Mouse (Mus musculus) urinary bladder, postnatal 0 days (tissue): Measurements from ENCODE around the gene Ispd. TPM values are rescaled to one million over a fixed set of nuclear protein-coding genes. Genes with fewer than 3 reads are reported as not detected.

ENCODE experiments used
- polyA plus RNA-seq: library from polyadenylated mRNA; unstranded; fragments of >200 nt; fragmentation: Nextera tagmentation; extraction: Ambion mirVana; gene quantifications from 2 replicates; pipeline ENCODE4 v1.2.1, GENCODE M21; 2015

Ispd gene
- 9.0 and 9.9 TPM in 2 replicates for polyA plus RNA-seq

GRCm38 (mm10) chr12:36381441-36382340 is at the start of gene Ispd, which contains the start of gene D630036H23Rik:
Ispd (plus strand) TSS chr12:36381450.
D630036H23Rik (minus strand) TSS chr12:36382181.

Other genes with a start within 250 kb of the Ispd start
- 33.4 and 36.4 TPM in 2 replicates for gene Ankmy2, start 224.3 kb upstream of the Ispd start, polyA plus RNA-seq
- 140 and 169 TPM in 2 replicates for gene Bzw2, start 223.4 kb upstream of the Ispd start, polyA plus RNA-seq
- gene Lrrc72, start 128.1 kb upstream of the Ispd start, polyA plus RNA-seq: not detected in 2 replicates
- 20.6 and 29.3 TPM in 2 replicates for gene Sostdc1, start 67.3 kb upstream of the Ispd start, polyA plus RNA-seq
- gene D630036H23Rik, start 731 bp downstream of the Ispd start, polyA plus RNA-seq: 2.6 and 3.7 TPM in 2 replicates